Mouse (Mus musculus) embryonic facial prominence, embryonic 12.5 days (tissue): ENCODE data around the gene Olfr629. TPM values are rescaled to one million over a fixed set of nuclear protein-coding genes. Genes with fewer than 3 reads are reported as not detected.
"Not testable (repeated sequence)": the region's sequence is repeated elsewhere in the genome, so short reads cannot be mapped to it uniquely, and the experiment has no call there.

Experiments
- ATAC-seq: fragments of 200-750 bp; cut with Nextera tagmentation; 2 replicates; pipeline ENCODE4 v1.8.0; 2017; ENCODE audit not compliant: insufficient number of reproducible peaks, insufficient read depth, low FRiP score, low TSS enrichment
- H3K27ac ChIP-seq: fragments of 300-500 bp; sonication (generic); 2 replicates; pipeline ENCODE4 v1.5.1; 2016; ENCODE audit warnings: mild to moderate bottlenecking
- H3K27me3 ChIP-seq: fragments of 300-500 bp; sonication (generic); 2 replicates; pipeline ENCODE4 v1.6.1; 2016; ENCODE audit warnings: mild to moderate bottlenecking, moderate library complexity
- H3K36me3 ChIP-seq: fragments of 300-500 bp; sonication (generic); 2 replicates; pipeline ENCODE4 v1.6.1; 2016; ENCODE audit warnings: mild to moderate bottlenecking
- H3K4me1 ChIP-seq: fragments of 300-500 bp; sonication (generic); 2 replicates; pipeline ENCODE4 v1.6.1; 2016
- H3K4me2 ChIP-seq: fragments of 300-500 bp; sonication (generic); replicated peaks from 2 replicates; pipeline ENCODE4 v1.6.1; 2016; ENCODE audit warnings: mild to moderate bottlenecking, moderate library complexity
- H3K4me3 ChIP-seq: fragments of 300-500 bp; sonication (generic); 2 replicates; pipeline ENCODE4 v1.5.1; 2016; ENCODE audit warnings: mild to moderate bottlenecking
- H3K9ac ChIP-seq: fragments of 300-500 bp; sonication (generic); 2 replicates; pipeline ENCODE4 v1.6.1; 2016; ENCODE audit warnings: mild to moderate bottlenecking, moderate library complexity
- H3K9me3 ChIP-seq: fragments of 300-500 bp; sonication (generic); 2 replicates; pipeline ENCODE4 v1.6.1; 2016; ENCODE audit warnings: mild to moderate bottlenecking, moderate library complexity
- WGBS: fragments of 180-500 bp; shearing (Covaris S2); methylation state at CpG from one replicate; pipeline ENCODE4 v1.1.7; 2016; 5-methylcytosine and 5-hydroxymethylcytosine counted together
- polyA plus RNA-seq: library from polyadenylated mRNA; unstranded; fragments of >200 nt; fragmentation: Nextera tagmentation; extraction: Ambion mirVana; gene quantifications from 2 replicates; pipeline ENCODE4 v1.2.1, GENCODE M21; 2016

The Olfr629 gene
- not detected in 2 replicates for polyA plus RNA-seq

DNA sequence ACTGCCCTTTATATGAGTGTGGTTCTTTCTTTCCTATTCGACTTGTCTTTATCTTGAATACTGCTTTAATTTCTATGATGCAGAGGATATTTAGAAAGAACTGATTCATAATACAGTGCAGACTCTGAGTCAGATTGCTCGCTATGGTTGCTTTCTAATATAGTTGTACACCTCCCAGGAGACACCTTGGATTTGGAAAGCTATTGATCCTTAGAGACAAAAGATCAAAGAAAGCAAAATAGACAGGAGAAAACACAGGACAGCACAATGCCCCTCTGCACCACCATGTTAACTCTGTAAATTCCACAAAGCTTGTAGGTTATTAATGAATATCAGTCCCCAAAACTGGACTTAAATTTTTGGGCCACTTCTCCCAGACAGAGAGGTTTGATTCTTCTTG, at the start of gene Olfr629:
Gene Olfr629 (minus strand): TSS at position 101 of the 400 bp plus-strand sequence.
- Histone ChIP-seq H3K36me3 (no peaks in the 10 kb centered on the region), H3K9ac (no peak within 1 kb of the TSS), H3K4me1 (no peaks in the 10 kb centered on the region), H3K4me2 (no peak within 1 kb of the TSS), H3K27me3 (no peaks in the 10 kb centered on the region), H3K4me3 (no peak within 1 kb of the TSS), H3K9me3 (no peaks in the 10 kb centered on the region), H3K27ac (no peak within 1 kb of the TSS)
- 75% methylated on average over 2 of the region's 2 CpGs for WGBS
- ATAC-seq = no peak

- WGBS = 24% methylated on average over 4 of the region's 4 CpGs
- Histone ChIP-seq H3K4me2 (no peak overlapping the region), H3K4me1 (no peaks in the 10 kb centered on the region), H3K9me3 (no peaks in the 10 kb centered on the region), H3K27ac (no peak overlapping the region), H3K27me3 (no peaks in the 10 kb centered on the region), H3K9ac (no peak overlapping the region), H3K4me3 (no peak overlapping the region), H3K36me3 (no peaks in the 10 kb centered on the region)
- no peak for ATAC-seq
Observed at GRCm38 (mm10) chr7:103792669-103793388, 48.1 kb upstream of the Olfr629 start.

GRCm38 (mm10) chr7:103791721-103792120, 47.0 kb upstream of the Olfr629 start, which contains the start of gene Olfr67:
TSS of gene Olfr67 (minus strand) at chr7:103791821.
- H3K27ac ChIP-seq = no peak within 1 kb of the TSS
- no peaks in the 10 kb centered on the region for H3K36me3 ChIP-seq
- ATAC-seq = no peak
- no peaks in the 10 kb centered on the region for H3K9me3 ChIP-seq
- H3K4me1 ChIP-seq = no peaks in the 10 kb centered on the region
- no peaks in the 10 kb centered on the region for H3K27me3 ChIP-seq
- H3K4me3 ChIP-seq = no peak within 1 kb of the TSS
- H3K9ac ChIP-seq = no peak within 1 kb of the TSS
- 81% methylated on average over 3 of the region's 3 CpGs for WGBS
- no peak within 1 kb of the TSS for H3K4me2 ChIP-seq

- Histone ChIP-seq H3K9me3 (no peaks in the 10 kb centered on the region), H3K9ac (no peak within 1 kb of the TSS), H3K27ac (no peak within 1 kb of the TSS), H3K36me3 (no peaks in the 10 kb centered on the region), H3K4me1 (no peaks in the 10 kb centered on the region), H3K4me3 (no peak within 1 kb of the TSS), H3K4me2 (no peak within 1 kb of the TSS), H3K27me3 (no peaks in the 10 kb centered on the region)
- ATAC-seq = no peak
- 67% methylated on average over 3 of the region's 3 CpGs for WGBS
Observed at GRCm38 (mm10) chr7:103779598-103779997, 34.9 kb upstream of the Olfr629 start, which contains the start of gene Olfr68. TSS of gene Olfr68 (minus strand) at chr7:103779698.

GRCm38 (mm10) chr7:103777652-103778051, 32.9 kb upstream of the Olfr629 start:
- not testable (repeated sequence) for H3K9ac ChIP-seq, H3K4me2 ChIP-seq, H3K27ac ChIP-seq, ATAC-seq, H3K4me1 ChIP-seq, H3K4me3 ChIP-seq, H3K36me3 ChIP-seq, H3K9me3 ChIP-seq, H3K27me3 ChIP-seq
- 85% methylated on average over 4 of the region's 4 CpGs for WGBS

DNA sequence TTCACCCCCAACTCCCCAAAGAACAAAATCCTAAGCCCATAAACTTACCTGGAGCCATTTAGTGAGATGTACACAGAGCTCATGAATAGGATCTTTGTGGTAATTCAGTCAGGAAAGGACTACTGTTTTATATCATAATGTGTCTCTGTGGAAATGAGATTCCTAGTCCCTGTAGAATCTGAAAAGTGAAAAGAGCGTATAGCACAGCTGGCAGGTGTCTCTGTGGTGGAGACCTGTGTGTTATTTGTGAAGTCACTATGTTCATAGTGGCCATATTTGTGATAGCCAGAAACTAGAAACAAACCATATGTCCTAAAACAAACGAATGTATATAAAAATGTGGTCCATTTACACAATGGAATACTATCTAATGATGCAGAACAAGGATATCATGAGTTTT, 26.8 kb upstream of the Olfr629 start, which contains the start of gene Olfr69:
Gene Olfr69 (minus strand): TSS at position 101 of the 400 bp plus-strand sequence.
- ATAC-seq = no peak
- 66% methylated on average over 2 of the region's 2 CpGs for WGBS
- no peaks in the 10 kb centered on the region for H3K36me3 ChIP-seq
- H3K4me3 ChIP-seq = no peak within 1 kb of the TSS
- no peaks in the 10 kb centered on the region for H3K9me3 ChIP-seq
- H3K9ac ChIP-seq = no peak within 1 kb of the TSS
- H3K4me1 ChIP-seq = no peaks in the 10 kb centered on the region
- no peaks in the 10 kb centered on the region for H3K27me3 ChIP-seq
- no peak within 1 kb of the TSS for H3K27ac ChIP-seq
- no peak within 1 kb of the TSS for H3K4me2 ChIP-seq

DNA sequence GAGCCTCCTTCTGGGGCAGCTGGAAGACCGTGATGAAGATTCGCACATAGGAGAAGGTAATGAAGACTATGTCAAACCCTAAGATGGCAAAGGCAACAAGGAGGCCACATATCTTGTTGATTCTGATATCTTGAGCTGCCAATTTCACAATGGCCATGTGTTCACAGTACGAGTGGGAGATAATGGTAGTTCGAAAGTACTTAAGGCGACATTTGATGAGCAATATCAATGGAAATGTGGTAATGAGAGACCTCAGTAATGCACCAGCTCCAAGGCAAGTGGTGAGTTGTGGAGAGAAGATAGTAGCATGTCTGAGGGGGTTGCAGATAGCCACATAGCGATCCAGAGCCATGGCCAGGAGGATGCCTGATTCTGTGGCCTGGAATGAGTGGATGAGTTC, 22.9 kb upstream of the Olfr629 start:
- not testable (repeated sequence) for H3K36me3 ChIP-seq, H3K4me3 ChIP-seq, ATAC-seq, H3K27ac ChIP-seq, H3K9me3 ChIP-seq, H3K4me1 ChIP-seq, H3K27me3 ChIP-seq, H3K9ac ChIP-seq, H3K4me2 ChIP-seq
- 83% methylated on average over 6 of the region's 6 CpGs for WGBS

- 88% methylated on average over 6 of the region's 6 CpGs for WGBS
- not testable (repeated sequence) for H3K4me2 ChIP-seq, H3K4me3 ChIP-seq, H3K9me3 ChIP-seq, H3K36me3 ChIP-seq, H3K27ac ChIP-seq, H3K9ac ChIP-seq, H3K4me1 ChIP-seq, H3K27me3 ChIP-seq, ATAC-seq
Observed at GRCm38 (mm10) chr7:103762212-103762611, 17.5 kb upstream of the Olfr629 start.

DNA sequence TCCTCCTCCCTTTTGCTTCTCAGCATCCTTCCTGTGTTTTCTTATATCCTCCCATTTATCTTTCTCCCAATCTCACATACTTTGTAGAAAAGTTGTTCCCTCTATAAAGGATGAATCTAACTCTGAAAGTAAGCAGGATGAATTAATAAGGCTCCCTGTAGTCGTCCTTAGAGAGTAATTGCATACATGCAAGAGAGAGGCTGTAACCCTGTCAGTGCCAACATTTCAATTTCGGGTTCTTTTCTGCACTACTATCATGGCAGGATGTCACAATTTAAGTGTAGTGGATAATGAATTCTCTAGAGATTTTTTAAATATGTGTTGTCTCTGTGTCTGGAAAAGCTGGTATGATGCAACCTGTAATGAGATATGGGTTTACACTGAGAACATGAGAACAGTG, 12.5 kb upstream of the Olfr629 start, which contains the start of gene Olfr630:
Gene Olfr630 (minus strand): TSS at position 101 of the 400 bp plus-strand sequence.
- H3K27ac ChIP-seq = no peak within 1 kb of the TSS
- H3K36me3 ChIP-seq = no peaks in the 10 kb centered on the region
- no peak for ATAC-seq
- H3K27me3 ChIP-seq = no peaks in the 10 kb centered on the region
- WGBS = 46% methylated on average over 2 of the region's 2 CpGs
- H3K4me1 ChIP-seq = no peaks in the 10 kb centered on the region
- H3K9me3 ChIP-seq = no peaks in the 10 kb centered on the region
- H3K9ac ChIP-seq = no peak within 1 kb of the TSS
- no peak within 1 kb of the TSS for H3K4me2 ChIP-seq
- H3K4me3 ChIP-seq = no peak within 1 kb of the TSS

- Histone ChIP-seq H3K27me3 (no peaks in the 10 kb centered on the region), H3K9ac (no peak within 1 kb of the TSS), H3K9me3 (no peaks in the 10 kb centered on the region), H3K27ac (no peak within 1 kb of the TSS), H3K4me1 (no peaks in the 10 kb centered on the region), H3K4me3 (no peak within 1 kb of the TSS), H3K36me3 (no peaks in the 10 kb centered on the region), H3K4me2 (no peak within 1 kb of the TSS)
- no peak for ATAC-seq
- WGBS = 76% methylated on average over 1 of the region's 1 CpGs
Observed at GRCm38 (mm10) chr7:103730074-103730473, 14.7 kb downstream of the Olfr629 start, which contains the start of gene Olfr628. TSS of gene Olfr628 (plus strand) at chr7:103730374.

DNA sequence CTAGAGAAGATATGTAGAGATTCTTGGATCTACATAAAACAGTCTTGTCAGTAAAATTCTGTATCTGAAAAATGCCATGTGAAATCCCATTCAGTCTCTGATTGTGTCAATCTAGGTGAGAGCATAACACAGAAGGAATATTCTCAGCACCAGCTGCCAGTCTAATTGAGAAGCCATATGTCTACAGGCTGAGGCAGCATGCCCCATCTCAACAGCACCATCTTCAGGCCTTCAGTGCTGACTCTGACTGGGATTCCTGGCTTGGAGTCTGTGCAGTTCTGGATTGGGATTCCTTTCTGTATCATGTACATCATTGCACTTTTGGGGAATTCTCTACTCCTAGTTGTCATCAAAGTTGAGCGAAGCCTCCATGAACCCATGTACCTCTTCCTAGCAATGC, 28.3 kb downstream of the Olfr629 start:
- not testable (repeated sequence) for ATAC-seq, H3K4me3 ChIP-seq, H3K9ac ChIP-seq, H3K27me3 ChIP-seq, H3K4me2 ChIP-seq, H3K9me3 ChIP-seq, H3K4me1 ChIP-seq, H3K36me3 ChIP-seq, H3K27ac ChIP-seq
- 100% methylated on average over 1 of the region's 1 CpGs for WGBS

- no peaks in the 10 kb centered on the region for H3K27me3 ChIP-seq
- H3K36me3 ChIP-seq = no peaks in the 10 kb centered on the region
- H3K9ac ChIP-seq = no peak within 1 kb of the TSS
- H3K9me3 ChIP-seq = no peaks in the 10 kb centered on the region
- no peaks in the 10 kb centered on the region for H3K4me1 ChIP-seq
- H3K27ac ChIP-seq = no peak within 1 kb of the TSS
- no peak within 1 kb of the TSS for H3K4me3 ChIP-seq
- ATAC-seq = no peak
- H3K4me2 ChIP-seq = no peak within 1 kb of the TSS
Observed at GRCm38 (mm10) chr7:103714371-103714770, 30.4 kb downstream of the Olfr629 start, which contains the start of gene Olfr243. TSS of gene Olfr243 (plus strand) at chr7:103714671.
